18 mouse cellular contexts compared by ENCODE assay signal in genomic region chr5:116012503-116012902, GRCm38 (mm10).
"Had no signal": no experiment of that assay in that cellular context is flagged by ENCODE, and none has a peak within 500 bp of the region (broad histone marks: within the 10 kb centered on the region; RNA-seq: fewer than 3 reads in every experiment).

No protein-coding gene starts in this region.

- H3K27me3 ChIP-seq: midbrain, embryonic 12.5 days; neural tube, embryonic 13.5 days; stomach, embryonic 15.5 days had no signal

- H3K27ac ChIP-seq: left cerebral cortex, adult 2 months; liver, embryonic 14.5 days; midbrain, embryonic 12.5 days; neural tube, embryonic 13.5 days; stomach, embryonic 15.5 days had no signal

- H3K9ac ChIP-seq: liver, embryonic 14.5 days; liver, postnatal 0 days; lung, embryonic 14.5 days; midbrain, embryonic 12.5 days; neural tube, embryonic 13.5 days; stomach, embryonic 15.5 days had no signal

- H3K4me1 ChIP-seq: midbrain, embryonic 12.5 days; neural tube, embryonic 13.5 days; stomach, embryonic 15.5 days had no signal

- DNase-seq: kidney, adult 18-20 months; kidney, adult 9 months; kidney, postnatal 14 days; kidney, postnatal 4 days; liver, postnatal 0 days; lung, embryonic 14.5 days; retina, postnatal 1 day; right cerebral cortex, postnatal 25 days; spleen, adult 18-20 months; thymus, postnatal 25 days had no signal

- H3K9me3 ChIP-seq: midbrain, embryonic 12.5 days; neural tube, embryonic 13.5 days; stomach, embryonic 15.5 days had no signal

- ATAC-seq: liver, postnatal 0 days; lung, postnatal 0 days; midbrain, embryonic 16.5 days had no signal

- H3K4me2 ChIP-seq: lung, embryonic 14.5 days; midbrain, embryonic 12.5 days; neural tube, embryonic 13.5 days; stomach, embryonic 15.5 days had no signal

- H3K4me3 ChIP-seq: left cerebral cortex, adult 2 months; midbrain, embryonic 12.5 days; myocyte; neural tube, embryonic 13.5 days; stomach, embryonic 15.5 days had no signal
